Mouse (Mus musculus) lung, postnatal 25 days (tissue): ENCODE data around the gene Noxo1.
"Not testable (repeated sequence)": the region's sequence is repeated elsewhere in the genome, so short reads cannot be mapped to it uniquely, and the experiment has no call there.

Experiments
- DNase-seq: peaks from one replicate; pipeline ENCODE4 v3.0.0; 2022; ENCODE audit warnings: low spot score

The Noxo1 gene

GRCm38 (mm10) chr17:24696011-24696697 lies at the start of gene Noxo1, which contains the start of gene Gfer:
Gene Noxo1 (plus strand): TSS chr17:24696234.
Gene Gfer (minus strand): TSS chr17:24696156.
- DNase-seq: peak; percentile 86

GRCm38 (mm10) chr17:24646381-24646780 lies 49.7 kb upstream of the Noxo1 start:
- DNase-seq: no peak

- DNase-seq: no peak
These were observed 48.5 kb upstream of the Noxo1 start for GRCm38 (mm10) chr17:24647493-24647892.

GRCm38 (mm10) chr17:24648731-24649377 lies 47.2 kb upstream of the Noxo1 start:
- DNase-seq: no peak

- DNase-seq: peak; percentile 73
These were observed 46.4 kb upstream of the Noxo1 start for GRCm38 (mm10) chr17:24649581-24650069.

GRCm38 (mm10) chr17:24650070-24650616 lies 45.9 kb upstream of the Noxo1 start, which contains the start of gene Slc9a3r2:
Gene Slc9a3r2 (minus strand): TSS chr17:24650327.
- peak; percentile 61 for DNase-seq

- DNase-seq: no peak
These were observed 45.3 kb upstream of the Noxo1 start for GRCm38 (mm10) chr17:24650766-24651165.

GRCm38 (mm10) chr17:24651835-24652234 lies 44.2 kb upstream of the Noxo1 start:
- DNase-seq: no peak

- peak; percentile 90 for DNase-seq
These were observed 41.9 kb upstream of the Noxo1 start for GRCm38 (mm10) chr17:24653967-24654710.

GRCm38 (mm10) chr17:24654969-24655368 lies 41.1 kb upstream of the Noxo1 start:
- no peak for DNase-seq

- DNase-seq: no peak
These were observed 37.8 kb upstream of the Noxo1 start, which contains the start of gene Npw for GRCm38 (mm10) chr17:24658017-24658758. Gene Npw (minus strand): TSS chr17:24658457.

- not testable (repeated sequence) for DNase-seq
These were observed 29.0 kb upstream of the Noxo1 start for GRCm38 (mm10) chr17:24667011-24667410.

- DNase-seq: peak; percentile 90
These were observed 28.6 kb upstream of the Noxo1 start for GRCm38 (mm10) chr17:24667416-24667815.

- DNase-seq: not testable (repeated sequence)
These were observed 26.9 kb upstream of the Noxo1 start for GRCm38 (mm10) chr17:24669214-24669544.

- peak; percentile 96 for DNase-seq
These were observed 26.3 kb upstream of the Noxo1 start, which contains the start of gene Zfp598 for GRCm38 (mm10) chr17:24669545-24670245. Gene Zfp598 (plus strand): TSS chr17:24669687.

GRCm38 (mm10) chr17:24670246-24670844 lies 25.7 kb upstream of the Noxo1 start:
- no peak for DNase-seq

GRCm38 (mm10) chr17:24671346-24671745 lies 24.7 kb upstream of the Noxo1 start:
- no peak for DNase-seq

GRCm38 (mm10) chr17:24672141-24672540 lies 23.9 kb upstream of the Noxo1 start:
- DNase-seq: peak; percentile 74

- DNase-seq: no peak
These were observed 21.8 kb upstream of the Noxo1 start for GRCm38 (mm10) chr17:24674277-24674676.

GRCm38 (mm10) chr17:24676187-24676586 lies 19.8 kb upstream of the Noxo1 start:
- DNase-seq: peak; percentile 75
